Mouse (Mus musculus) T-cell, adult 2 months (primary cell): ENCODE data around the gene Acsm5.

Source experiments
- DNase-seq: peaks from one replicate; pipeline ENCODE4 v3.0.0; 2022; ENCODE audit warnings: low spot score

Acsm5 gene

GRCm38 (mm10) chr7:119519163-119519562, at the start of gene Acsm5:
Gene Acsm5, plus strand, starts transcription at chr7:119519463.
- DNase-seq = no peak

DNA sequence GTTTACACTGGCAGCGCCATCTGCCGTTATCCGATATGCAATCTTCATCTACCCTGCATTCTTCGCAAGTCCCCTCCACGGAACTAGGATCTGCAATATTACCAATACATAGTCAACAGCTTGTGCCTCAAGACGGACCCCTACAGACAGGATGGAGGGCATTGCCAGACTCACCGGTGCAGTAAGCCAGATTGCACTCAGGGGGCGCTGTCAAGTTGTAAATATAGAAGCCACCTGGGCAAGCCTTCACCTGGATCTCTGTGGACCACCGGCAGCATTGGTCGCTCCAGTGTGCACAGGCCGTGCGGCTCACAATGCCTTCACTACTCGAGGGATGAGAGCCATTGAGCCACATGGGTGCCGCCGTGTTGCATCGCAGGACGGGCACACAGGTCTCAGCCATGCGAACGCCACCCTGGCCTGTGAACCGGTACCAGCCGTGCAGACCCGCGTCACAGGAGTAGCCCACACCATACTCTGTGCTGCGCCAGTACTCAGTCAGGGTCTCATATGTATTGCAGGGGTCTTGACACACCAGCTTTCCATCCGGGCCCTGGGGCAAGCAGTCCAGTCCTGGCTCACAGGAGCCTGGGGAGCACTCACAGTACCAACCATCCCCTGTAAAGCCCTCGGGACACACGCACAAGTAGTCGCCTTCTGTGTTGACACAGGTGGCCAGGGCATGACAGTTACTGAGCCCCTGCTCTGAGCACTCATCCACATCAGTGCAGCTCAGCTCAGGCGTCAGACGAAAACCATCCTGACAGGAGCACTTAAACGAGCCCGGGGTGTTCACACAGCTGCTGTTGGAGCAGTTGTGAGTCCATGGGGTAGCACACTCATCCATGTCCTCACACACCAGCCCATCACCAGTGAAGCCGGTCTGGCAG, 42.5 kb upstream of the Acsm5 start:
- no peak for DNase-seq

DNA sequence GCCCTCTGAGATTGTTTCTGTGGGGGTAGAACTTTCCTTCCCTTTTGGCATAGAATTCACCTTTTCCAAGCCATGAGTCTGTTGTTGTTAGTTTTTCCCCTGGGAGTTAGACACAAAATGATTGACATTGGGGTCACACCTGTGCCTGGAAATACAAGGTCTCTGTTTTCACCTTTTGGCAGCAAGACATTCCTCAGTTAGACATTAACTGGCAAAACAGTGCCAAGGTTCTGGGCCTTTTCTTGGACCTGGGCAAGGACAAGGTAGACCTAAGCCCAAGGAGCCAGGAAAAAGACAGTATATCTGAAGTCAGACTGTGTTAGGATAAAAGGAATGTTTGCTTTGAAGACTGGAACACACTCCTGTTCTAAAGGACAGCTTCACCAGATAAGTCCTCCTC, 40.0 kb upstream of the Acsm5 start, which contains the start of gene Umod:
TSS of gene Umod (minus strand) at position 27 of the 400 bp plus-strand sequence.
- no peak for DNase-seq

- DNase-seq = no peak
Measured at GRCm38 (mm10) chr7:119484154-119484553, 35.1 kb upstream of the Acsm5 start.

DNA sequence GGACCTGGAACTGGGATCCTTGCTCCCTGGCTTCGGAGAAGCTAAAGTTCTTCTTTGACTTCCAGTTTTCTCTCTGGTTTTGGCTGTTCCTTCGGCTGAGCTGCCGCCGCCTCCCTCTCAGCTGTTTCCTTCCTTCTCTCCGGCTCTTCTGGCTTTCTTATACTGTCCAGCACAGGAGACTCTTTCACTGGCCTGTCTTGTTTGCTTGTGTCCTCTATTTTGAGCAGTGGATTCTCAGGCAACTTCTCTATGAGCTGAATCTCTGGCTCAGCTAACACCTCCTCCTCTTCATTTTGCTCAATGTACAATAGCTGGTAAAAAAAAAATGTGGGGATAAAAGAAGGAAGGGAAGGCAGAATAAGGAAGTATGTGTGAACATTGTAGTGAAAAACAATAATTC, 32.6 kb upstream of the Acsm5 start:
- DNase-seq = no peak

- DNase-seq = no peak
Measured at GRCm38 (mm10) chr7:119490041-119490780, 29.1 kb upstream of the Acsm5 start.

GRCm38 (mm10) chr7:119511143-119511542, 8.1 kb upstream of the Acsm5 start:
- no peak for DNase-seq

- DNase-seq = no peak
Measured at GRCm38 (mm10) chr7:119513056-119513455, 6.2 kb upstream of the Acsm5 start.

DNA sequence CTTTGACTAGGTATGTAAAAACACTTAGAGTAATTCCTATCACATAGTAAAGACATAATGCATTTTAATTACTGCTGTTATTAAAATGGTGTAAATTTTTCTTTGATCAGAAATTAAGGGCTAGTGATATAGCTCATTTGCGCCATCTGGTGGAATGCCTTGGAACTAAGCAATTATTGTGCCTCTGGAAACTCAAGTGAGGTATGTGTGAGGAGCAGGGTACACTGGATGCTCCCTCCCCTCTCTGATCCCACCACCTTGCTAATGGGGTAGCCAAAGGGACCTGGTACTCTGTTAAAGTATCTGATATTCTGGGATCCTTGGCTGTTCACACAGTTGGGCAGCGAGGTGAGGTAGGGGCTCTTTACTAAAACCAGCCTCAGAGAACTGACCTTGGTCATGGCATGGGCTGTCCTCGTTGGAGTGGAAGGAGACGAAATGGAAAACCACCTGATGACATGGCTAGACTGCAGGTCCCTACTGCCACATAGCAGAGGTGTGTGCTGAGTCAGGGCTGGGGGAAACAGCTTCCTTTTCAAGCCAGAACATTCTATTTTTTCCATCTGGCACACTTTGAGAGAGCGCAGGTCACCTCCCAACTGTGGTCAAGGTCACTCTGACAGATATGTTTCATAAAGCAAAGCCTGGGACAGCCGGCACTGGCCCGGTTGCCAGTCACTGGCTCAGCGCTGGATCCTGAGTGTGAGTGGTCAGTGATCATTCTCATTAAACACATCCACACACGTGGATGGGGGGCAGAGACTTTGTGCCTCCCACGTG, 3.6 kb upstream of the Acsm5 start:
- DNase-seq = no peak

- no peak for DNase-seq
Measured at GRCm38 (mm10) chr7:119516272-119516558, 3.0 kb upstream of the Acsm5 start.

DNA sequence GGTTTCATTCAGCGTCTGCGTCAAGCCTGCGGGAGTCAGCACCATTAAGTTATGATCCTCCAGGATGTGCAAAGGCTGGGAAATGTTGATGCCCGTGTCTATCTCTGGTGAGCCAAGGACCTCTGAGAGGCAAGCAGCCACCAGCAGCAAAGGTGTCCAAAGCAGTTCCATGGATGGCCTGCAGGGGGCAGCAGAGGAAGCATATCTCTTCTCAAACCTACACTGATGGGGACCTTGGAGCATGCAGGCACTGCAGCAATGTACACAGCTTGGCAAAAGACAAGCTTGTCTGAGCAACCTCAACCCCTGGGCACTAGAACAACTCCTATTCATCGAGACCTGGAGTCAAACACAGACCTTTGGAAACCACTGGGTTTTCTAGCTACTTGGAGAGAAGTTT, 391 bp downstream of the Acsm5 start:
- DNase-seq = no peak

GRCm38 (mm10) chr7:119521816-119522215, 2.6 kb downstream of the Acsm5 start:
- no peak for DNase-seq

DNA sequence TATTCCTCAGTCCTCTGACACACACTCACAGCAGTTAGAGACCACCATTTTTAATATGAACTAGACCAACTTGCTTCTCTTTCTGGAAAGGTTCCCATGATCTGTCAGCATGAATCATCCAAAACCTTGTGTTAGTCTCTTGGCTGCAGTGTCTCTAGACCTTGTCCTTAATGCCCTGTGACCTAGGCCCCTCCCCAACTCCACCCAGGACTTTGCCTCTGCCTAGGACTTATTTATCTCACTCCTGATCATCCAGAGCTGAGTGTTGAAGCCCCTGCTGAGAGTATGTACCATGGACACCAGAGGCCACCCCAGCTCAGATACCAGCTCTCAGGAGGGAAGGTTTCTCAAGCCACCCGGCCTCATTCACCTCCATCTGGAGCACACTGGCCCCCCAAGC, 3.1 kb downstream of the Acsm5 start:
- no peak for DNase-seq

DNA sequence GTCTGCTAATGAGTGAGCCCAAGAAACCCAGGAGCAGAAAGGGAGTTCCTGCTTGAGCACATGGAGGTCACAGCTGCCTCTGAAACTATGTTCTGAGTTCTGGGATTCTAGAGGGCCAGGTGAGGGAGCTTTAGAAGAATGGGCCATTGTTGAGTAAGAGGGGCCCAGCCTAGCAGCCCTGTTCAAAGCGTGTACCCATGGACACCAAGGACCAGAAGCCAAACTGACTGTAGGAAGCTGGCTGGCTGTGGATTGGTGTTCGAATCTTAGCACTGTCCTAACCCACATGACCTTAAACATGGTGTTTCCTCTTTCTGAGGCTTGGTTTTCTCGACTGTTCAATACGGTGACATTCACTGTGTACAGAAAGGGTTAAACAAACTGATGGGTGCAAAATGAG, 4.1 kb downstream of the Acsm5 start, which contains the start of gene Pdilt:
TSS of gene Pdilt (minus strand) at position 101 of the 400 bp plus-strand sequence.
- DNase-seq = no peak

GRCm38 (mm10) chr7:119525881-119526281, 6.6 kb downstream of the Acsm5 start:
- DNase-seq = no peak

DNA sequence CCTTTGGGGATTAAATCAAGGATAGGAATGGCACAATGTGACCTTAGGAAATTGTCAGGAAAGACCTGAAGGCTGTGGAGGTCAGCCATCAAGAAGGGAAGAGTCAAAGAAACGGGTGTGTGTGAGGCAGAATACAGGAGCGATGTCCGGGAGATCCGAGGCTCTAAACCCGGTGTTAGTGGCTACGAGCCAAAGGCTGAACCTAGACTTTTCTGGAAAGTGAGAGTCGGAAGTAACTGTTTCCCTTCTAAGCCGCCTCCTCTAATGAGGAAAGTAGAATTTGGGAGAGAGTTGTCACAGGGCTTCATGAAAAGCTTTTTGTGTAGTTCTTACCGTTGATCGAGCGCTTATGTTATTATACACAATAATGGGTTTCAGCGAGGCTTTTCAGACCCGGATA, 7.2 kb downstream of the Acsm5 start:
- no peak for DNase-seq

- no peak for DNase-seq
Measured at GRCm38 (mm10) chr7:119527135-119527534, 7.9 kb downstream of the Acsm5 start.

- no peak for DNase-seq
Measured at GRCm38 (mm10) chr7:119527548-119527947, 8.3 kb downstream of the Acsm5 start.

- no peak for DNase-seq
Measured at GRCm38 (mm10) chr7:119528617-119529016, 9.4 kb downstream of the Acsm5 start.

- DNase-seq = no peak
Measured at GRCm38 (mm10) chr7:119532924-119533323, 13.7 kb downstream of the Acsm5 start.

GRCm38 (mm10) chr7:119534389-119534788, 15.1 kb downstream of the Acsm5 start:
- DNase-seq = no peak

- DNase-seq = no peak
Measured at GRCm38 (mm10) chr7:119542445-119542844, 23.2 kb downstream of the Acsm5 start.

- no peak for DNase-seq
Measured at GRCm38 (mm10) chr7:119545572-119545971, 26.3 kb downstream of the Acsm5 start.
